Mouse (Mus musculus) testis, adult 2 months (tissue): ENCODE measurements around the gene Mylk3.

Experiments used
- CTCF ChIP-seq: fragments of 200-500 bp; IDR thresholded peaks from 2 replicates; pipeline ENCODE4 v1.5.1; 2012; ENCODE audit warnings: low read depth, mild to moderate bottlenecking, inconsistent platforms, low read length, moderate library complexity; ENCODE audit not compliant: control insufficient read depth, insufficient read depth, insufficient replicate concordance
- POLR2A ChIP-seq: fragments of 200-500 bp; IDR thresholded peaks from 2 replicates; pipeline ENCODE4 v1.6.1; 2012; ENCODE audit warnings: low read depth, mild to moderate bottlenecking, inconsistent platforms, low read length, moderate library complexity; ENCODE audit not compliant: control insufficient read depth

- TF ChIP-seq POLR2A: no peak
- no peak for TF ChIP-seq CTCF
Measured at GRCm38 (mm10) chr8:85408526-85408925, 22.4 kb upstream of the Mylk3 start.
